Mouse (Mus musculus) MEL (cell line): ENCODE measurements at regions not wholly inside any gene's neighbourhood (a gene's known extent, or its start where the extent isn't known, plus 50 kb on each side); places are given as distances from the start of the nearest gene placed in this dataset.

ENCODE experiments used
- DNase-seq: peaks from one replicate; pipeline ENCODE4 v3.0.0; 2011; ENCODE audit warnings: low read depth, low spot score
- H3K27ac ChIP-seq: 2 replicates; pipeline ENCODE4 v1.5.1; 2012; ENCODE audit warnings: low read depth, mild to moderate bottlenecking, control low read depth, low read length, moderate library complexity; ENCODE audit not compliant: control insufficient read depth
- H3K27me3 ChIP-seq, 2 experiments: fragments of 150-350 bp in 1 of 2; sonication (generic) in 1 of 2; 2 replicates each; pipeline ENCODE4 v1.6.1; 2012; ENCODE audit warnings: low read length in 2 of 2, mild to moderate bottlenecking in 2 of 2, improper control_type of control experiment in 1 of 2, moderate library complexity in 1 of 2; ENCODE audit not compliant: insufficient read depth in 2 of 2, control insufficient read depth in 1 of 2
- H3K36me3 ChIP-seq, 2 experiments: 2 replicates each; pipeline ENCODE4 v1.6.1; 2012 to 2014; ENCODE audit warnings: low read length in 2 of 2, improper control_type of control experiment in 1 of 2, inconsistent platforms in 1 of 2, mild to moderate bottlenecking in 1 of 2; ENCODE audit not compliant: insufficient read depth in 2 of 2, control insufficient read depth in 1 of 2
- H3K4me1 ChIP-seq, 2 experiments: fragments of 150-350 bp in 1 of 2; sonication (generic) in 1 of 2; 2 replicates each; pipeline ENCODE4 v1.6.1; 2012; ENCODE audit warnings: low read length in 2 of 2, improper control_type of control experiment in 1 of 2, mild to moderate bottlenecking in 1 of 2; ENCODE audit not compliant: insufficient read depth in 2 of 2, control insufficient read depth in 1 of 2
- H3K4me3 ChIP-seq, 2 experiments: fragments of 150-350 bp in 1 of 2; sonication (generic) in 1 of 2; 2 replicates each; pipeline ENCODE4 v1.5.1; 2012; ENCODE audit warnings: low read depth in 2 of 2, low read length in 2 of 2, mild to moderate bottlenecking in 2 of 2, moderate library complexity in 2 of 2, control low read depth in 1 of 2, improper control_type of control experiment in 1 of 2; ENCODE audit not compliant: control insufficient read depth in 1 of 2, insufficient read depth in 1 of 2
- H3K79me2 ChIP-seq: 2 replicates; pipeline ENCODE4 v1.6.1; 2012; ENCODE audit warnings: mild to moderate bottlenecking, low read length, moderate library complexity; ENCODE audit not compliant: control insufficient read depth, poor library complexity, insufficient read depth
- H3K9ac ChIP-seq: 2 replicates; pipeline ENCODE4 v1.6.1; 2012; ENCODE audit warnings: low read depth, mild to moderate bottlenecking, control low read depth, low read length, moderate library complexity; ENCODE audit not compliant: control insufficient read depth, poor library complexity, severe bottlenecking
- H3K9me3 ChIP-seq: fragments of 150-350 bp; sonication (generic); replicated peaks from 2 replicates; pipeline ENCODE4 v1.6.1; 2012; ENCODE audit warnings: mild to moderate bottlenecking, low read length, improper control_type of control experiment, moderate library complexity; ENCODE audit not compliant: insufficient read depth
- CHD1 ChIP-seq: IDR thresholded peaks from 2 replicates; pipeline ENCODE4 v1.6.1; 2012; ENCODE audit warnings: low read depth, mild to moderate bottlenecking, inconsistent platforms, low read length, improper control_type of control experiment
- CHD2 ChIP-seq: IDR thresholded peaks from 2 replicates; pipeline ENCODE4 v1.6.1; 2011; ENCODE audit warnings: low read length, improper control_type of control experiment
- ELF1 ChIP-seq: IDR thresholded peaks from 2 replicates; pipeline ENCODE4 v1.6.1; 2014; ENCODE audit warnings: low read depth, mild to moderate bottlenecking, inconsistent platforms, low read length, improper control_type of control experiment, moderate library complexity
- EP300 ChIP-seq, 2 experiments: IDR thresholded peaks; 2 replicates each; pipeline ENCODE4 v1.6.1; 2011; ENCODE audit warnings: improper control_type of control experiment in 2 of 2, low read length in 2 of 2, low read depth in 1 of 2, mild to moderate bottlenecking in 1 of 2
- GABPA ChIP-seq: IDR thresholded peaks from 2 replicates; pipeline ENCODE4 v1.6.1; 2012; ENCODE audit warnings: low read depth, mild to moderate bottlenecking, inconsistent platforms, low read length, improper control_type of control experiment, moderate library complexity
- GATA1 ChIP-seq: IDR thresholded peaks from 2 replicates; pipeline ENCODE4 v1.6.1; 2011; ENCODE audit warnings: low read depth, low read length, improper control_type of control experiment
- JUND ChIP-seq: IDR thresholded peaks from 2 replicates; pipeline ENCODE4 v1.6.1; 2011; ENCODE audit warnings: low read depth, mild to moderate bottlenecking, improper control_type of control experiment, low read length
- MAX ChIP-seq: IDR thresholded peaks from 2 replicates; pipeline ENCODE4 v1.6.1; 2011; ENCODE audit warnings: low read length, improper control_type of control experiment
- MAZ ChIP-seq: IDR thresholded peaks from 2 replicates; pipeline ENCODE4 v1.6.1; 2012; ENCODE audit warnings: low read depth, mild to moderate bottlenecking, inconsistent platforms, low read length, improper control_type of control experiment
- MEF2A ChIP-seq: IDR thresholded peaks from 2 replicates; pipeline ENCODE4 v1.6.1; 2014; ENCODE audit warnings: low read depth, mild to moderate bottlenecking, inconsistent platforms, low read length, improper control_type of control experiment; ENCODE audit not compliant: poor library complexity, insufficient replicate concordance, severe bottlenecking; ENCODE audit errors: extremely low read depth
- MXI1 ChIP-seq: IDR thresholded peaks from 2 replicates; pipeline ENCODE4 v1.6.1; 2011; ENCODE audit warnings: mild to moderate bottlenecking, low read depth, low read length, improper control_type of control experiment
- POLR2AphosphoS2 ChIP-seq: IDR thresholded peaks from 2 replicates; pipeline ENCODE4 v1.6.1; 2011; ENCODE audit warnings: low read length, improper control_type of control experiment
- POLR2AphosphoS5 ChIP-seq: IDR thresholded peaks from 2 replicates; pipeline ENCODE4 v1.6.1; 2012; ENCODE audit warnings: low read depth, borderline replicate concordance, mild to moderate bottlenecking, inconsistent platforms, low read length, moderate library complexity, mixed read lengths
- RCOR1 ChIP-seq: IDR thresholded peaks from 2 replicates; pipeline ENCODE4 v1.6.1; 2012; ENCODE audit warnings: low read depth, mild to moderate bottlenecking, inconsistent platforms, low read length, improper control_type of control experiment
- SMC3 ChIP-seq: IDR thresholded peaks from 2 replicates; pipeline ENCODE4 v1.6.1; 2011; ENCODE audit warnings: low read depth, low read length, improper control_type of control experiment
- TAL1 ChIP-seq: IDR thresholded peaks from 2 replicates; pipeline ENCODE4 v1.6.1; 2012; ENCODE audit warnings: mild to moderate bottlenecking, inconsistent platforms, low read length, moderate library complexity, mixed read lengths
- TBP ChIP-seq: IDR thresholded peaks from 2 replicates; pipeline ENCODE4 v1.8.0; 2011; ENCODE audit warnings: low read depth, low read length, improper control_type of control experiment
- ZC3H11A ChIP-seq: IDR thresholded peaks from 2 replicates; pipeline ENCODE4 v1.6.1; 2012; ENCODE audit warnings: low read depth, mild to moderate bottlenecking, inconsistent platforms, low read length, improper control_type of control experiment
- ZKSCAN1 ChIP-seq: IDR thresholded peaks from 2 replicates; pipeline ENCODE4 v1.6.1; 2012; ENCODE audit warnings: low read depth, mild to moderate bottlenecking, inconsistent platforms, low read length, improper control_type of control experiment, moderate library complexity
- ZMIZ1 ChIP-seq: IDR thresholded peaks from 2 replicates; pipeline ENCODE4 v1.6.1; 2012; ENCODE audit warnings: low read depth, mild to moderate bottlenecking, inconsistent platforms, low read length, improper control_type of control experiment, moderate library complexity
- ZNF384 ChIP-seq: IDR thresholded peaks from 2 replicates; pipeline ENCODE4 v1.6.1; 2012; ENCODE audit warnings: low read depth, mild to moderate bottlenecking, inconsistent platforms, low read length, improper control_type of control experiment

GRCm38 (mm10) chr17:88328807-88329206, 111.7 kb upstream of the Foxn2 start:
- Histone ChIP-seq H3K27ac (no peak overlapping the region), H3K27me3 (no peaks in the 10 kb centered on the region), H3K79me2 (no peaks in the 10 kb centered on the region), H3K36me3 (no peaks in the 10 kb centered on the region), H3K4me1 (no peaks in the 10 kb centered on the region), H3K9ac (no peak overlapping the region), H3K9me3 (no peaks in the 10 kb centered on the region), H3K4me3 (no peak overlapping the region)
- TF ChIP-seq ZNF384 (no peak), POLR2AphosphoS5 (no peak), TAL1 (no peak), CHD2 (no peak), JUND (no peak), POLR2AphosphoS2 (no peak), MXI1 (no peak), GABPA (no peak), MAX (no peak), MAZ (no peak), ELF1 (no peak), ZKSCAN1 (no peak), CHD1 (no peak)
- no peak for DNase-seq

GRCm38 (mm10) chr17:88329715-88330114, 110.8 kb upstream of the Foxn2 start:
- Histone ChIP-seq H3K4me1 (no peaks in the 10 kb centered on the region), H3K9ac (no peak overlapping the region), H3K4me3 (no peak overlapping the region), H3K36me3 (no peaks in the 10 kb centered on the region), H3K27me3 (no peaks in the 10 kb centered on the region), H3K79me2 (no peaks in the 10 kb centered on the region), H3K27ac (no peak overlapping the region), H3K9me3 (no peaks in the 10 kb centered on the region)
- DNase-seq = no peak
- TF ChIP-seq ZC3H11A (no peak), ZNF384 (no peak), MXI1 (no peak), RCOR1 (no peak), TAL1 (no peak), MAZ (no peak), TBP (no peak), EP300 (IDR thresholded peaks at IDR 0.05; ENCODE audit: low read depth in 1 of 2, low read length in 2 of 2) (no peak), MAX (no peak), MEF2A (no peak), GATA1 (no peak), SMC3 (no peak), ZMIZ1 (no peak), CHD2 (no peak)
